ENCODE assay signal across 44 mouse cellular contexts in genomic region chr12:78170178-78170577, GRCm38 (mm10). TPM values are rescaled to one million over a fixed set of nuclear protein-coding genes. Genes with fewer than 3 reads are reported as not detected.
"Had no signal": no experiment of that assay in that cellular context is flagged by ENCODE, and none has a peak within 500 bp of the region (broad histone marks: within the 10 kb centered on the region; RNA-seq: fewer than 3 reads in every experiment).

No protein-coding gene starts in this region.

- H3K4me3 ChIP-seq: gastrocnemius, adult 2 months; heart, embryonic 10.5 days; heart, embryonic 12.5 days; hindbrain, embryonic 10.5 days; hindbrain, embryonic 12.5 days; intestine, embryonic 15.5 days; limb, embryonic 13.5 days; limb, embryonic 15.5 days; liver, embryonic 13.5 days; liver, embryonic 15.5 days had no signal

- H3K9ac ChIP-seq: heart, embryonic 12.5 days; hindbrain, embryonic 12.5 days; hindbrain, embryonic 14.5 days; intestine, embryonic 15.5 days; limb, embryonic 13.5 days; limb, embryonic 15.5 days; liver, embryonic 13.5 days; liver, embryonic 15.5 days had no signal

- H3K4me1 ChIP-seq: hindbrain, embryonic 10.5 days; hindbrain, embryonic 12.5 days; intestine, embryonic 15.5 days; limb, embryonic 13.5 days; limb, embryonic 15.5 days; liver, embryonic 13.5 days; liver, embryonic 15.5 days had no signal

- ATAC-seq: hindbrain, embryonic 16.5 days; inflammation-experienced regulatory T-cells, adult 6 months; intestine, embryonic 15.5 days; intestine, postnatal 0 days had no signal

- H3K27me3 ChIP-seq: hindbrain, embryonic 12.5 days; intestine, embryonic 15.5 days; limb, embryonic 13.5 days; limb, embryonic 15.5 days; liver, embryonic 13.5 days; liver, embryonic 15.5 days had no signal

- H3K9me3 ChIP-seq: heart, embryonic 10.5 days; heart, embryonic 12.5 days; hindbrain, embryonic 10.5 days; hindbrain, embryonic 12.5 days; intestine, embryonic 15.5 days; limb, embryonic 13.5 days; limb, embryonic 15.5 days; liver, embryonic 13.5 days; liver, embryonic 15.5 days had no signal

- H3K36me3 ChIP-seq: heart, embryonic 10.5 days; heart, embryonic 12.5 days; hindbrain, embryonic 10.5 days; hindbrain, embryonic 12.5 days; intestine, embryonic 15.5 days; limb, embryonic 13.5 days; limb, embryonic 15.5 days; liver, embryonic 13.5 days; liver, embryonic 15.5 days had no signal

- H3K4me2 ChIP-seq: heart, embryonic 12.5 days; hindbrain, embryonic 12.5 days; hindbrain, embryonic 14.5 days; intestine, embryonic 15.5 days; limb, embryonic 13.5 days; limb, embryonic 15.5 days; liver, embryonic 11.5 days; liver, embryonic 13.5 days; liver, embryonic 15.5 days had no signal

- DNase-seq: gastrocnemius, adult 2 months; gastrocnemius, postnatal 10 days; gastrocnemius, postnatal 25 days; heart, adult 18-20 months; heart, postnatal 10 days; heart, postnatal 4 days; kidney, adult 18-20 months; kidney, adult 8-10 months; kidney, postnatal 14 days; kidney, postnatal 36 days; layer of hippocampus, adult 9-11 months; layer of hippocampus, postnatal 36 days; left cerebral cortex, postnatal 4 days; liver, embryonic 13.5 days had no signal

- H3K27ac ChIP-seq: gastrocnemius, adult 2 months; heart, embryonic 10.5 days; hindbrain, embryonic 10.5 days; hindbrain, embryonic 12.5 days; hindbrain, embryonic 14.5 days; intestine, embryonic 15.5 days; limb, embryonic 13.5 days; limb, embryonic 15.5 days; liver, embryonic 13.5 days; liver, embryonic 15.5 days had no signal

RNA-seq across cellular contexts. Expression of gene Gm6657, which starts 23.9 kb away (rescaled TPM):
- total RNA-seq: gastrocnemius, adult 2 months; gastrocnemius, postnatal 10 days; gastrocnemius, postnatal 25 days; gastrocnemius, postnatal 4 days; granulocyte monocyte progenitor cell, adult 5-6 weeks; heart, adult 18-20 months; heart, adult 8-10 months; heart, postnatal 10 days; heart, postnatal 25 days; heart, postnatal 4 days; layer of hippocampus, adult 18-20 months; layer of hippocampus, adult 8-10 months; layer of hippocampus, postnatal 14 days; layer of hippocampus, postnatal 36 days; left cerebral cortex, adult 18-20 months; left cerebral cortex, adult 8-10 months; left cerebral cortex, postnatal 10 days; left cerebral cortex, postnatal 25 days; left cerebral cortex, postnatal 4 days had no signal
- polyA plus RNA-seq: heart, embryonic 10.5 days; heart, embryonic 12.5 days; heart, embryonic 14.5 days; heart, embryonic 16.5 days; hindbrain, embryonic 10.5 days; hindbrain, embryonic 12.5 days; hindbrain, embryonic 14.5 days; hindbrain, embryonic 16.5 days; inflammation-experienced regulatory T-cells, adult 6 months; intestine, embryonic 15.5 days; intestine, postnatal 0 days; kidney, embryonic 14.5 days; kidney, embryonic 16.5 days; large intestine, adult 2 months; limb, embryonic 11.5 days; limb, embryonic 13.5 days; limb, embryonic 15.5 days; liver, embryonic 11.5 days; liver, embryonic 13.5 days; liver, embryonic 15.5 days had no signal
